Mouse (Mus musculus): ENCODE data around the gene Cebpe. TPM values are rescaled to one million over a fixed set of nuclear protein-coding genes. Genes with fewer than 3 reads are reported as not detected.

Cebpe gene
- polyA plus RNA-seq, 1 experiment from 2014 or later, result not detected

DNA sequence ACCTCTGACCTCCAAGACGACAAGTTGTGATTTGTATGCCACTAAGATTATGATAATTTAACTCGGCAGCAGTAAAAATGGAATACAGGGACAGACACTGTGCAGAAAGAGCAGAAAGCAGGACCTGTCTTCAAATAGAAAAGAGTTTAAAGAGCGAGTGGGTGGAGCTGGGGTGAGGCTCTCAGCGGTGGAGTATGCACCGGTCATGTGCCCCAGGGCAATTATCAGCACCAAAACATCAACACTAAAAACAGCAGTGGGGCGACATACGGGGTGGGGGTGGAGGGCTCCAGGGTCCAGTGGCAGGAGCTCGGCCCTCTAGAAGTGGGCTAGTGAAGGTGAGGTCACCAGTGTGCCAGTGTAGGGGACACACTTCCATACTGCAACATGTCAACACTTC, 32.5 kb upstream of the Cebpe start:
- DNase-seq (ENCODE audit: low spot score, missing footprints), result no peak
- ATAC-seq (ENCODE audit: low FRiP score), result no peak
- 76% methylated on average over 8 of the region's 8 CpGs for WGBS

DNA sequence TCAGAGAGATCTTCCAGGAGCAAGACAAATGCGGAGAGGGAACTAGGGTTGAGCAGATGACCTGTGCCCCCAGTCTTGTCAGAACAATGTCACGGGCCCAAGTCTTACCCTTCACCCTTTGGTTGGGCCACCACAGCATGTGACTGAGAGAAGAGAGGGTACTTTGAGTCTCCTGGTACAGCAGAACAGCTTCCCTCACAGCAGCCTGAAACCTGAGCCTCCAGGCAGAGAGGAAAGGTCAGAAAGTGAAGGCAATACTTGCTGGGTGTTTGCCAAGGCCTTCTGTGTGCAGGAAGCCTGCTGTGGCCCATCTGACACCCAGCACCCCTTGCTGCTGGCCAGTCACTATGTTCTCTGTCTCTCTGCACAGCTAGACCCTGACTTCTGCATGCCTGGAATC, 30.4 kb upstream of the Cebpe start:
- no peak for ATAC-seq (ENCODE audit: low FRiP score)
- DNase-seq (ENCODE audit: low spot score, missing footprints), result no peak
- WGBS, result 77% methylated on average over 2 of the region's 2 CpGs

More for the DNA sequence above, 32.5 kb upstream of the Cebpe start:
- no peak overlapping the region for H3K4me3 ChIP-seq (ENCODE audit: low read depth, low read length)
- H3K4me1 ChIP-seq (ENCODE audit: control insufficient read depth, insufficient read depth, low read length), result no peaks in the 10 kb centered on the region
- H3K4me2 ChIP-seq, result no peak overlapping the region
- no peaks in the 10 kb centered on the region for H3K27me3 ChIP-seq (ENCODE audit: control insufficient read depth, insufficient read depth, low read length)
- no peaks in the 10 kb centered on the region for H3K9me3 ChIP-seq (ENCODE audit: control insufficient read depth, low read length)
- H3K36me3 ChIP-seq (ENCODE audit: control insufficient read depth, insufficient read depth, low read length), result no peaks in the 10 kb centered on the region
- H3K27ac ChIP-seq (ENCODE audit: low read depth, low read length), result no peak overlapping the region
- H3K9ac ChIP-seq (ENCODE audit: low read length), result no peak overlapping the region

DNA sequence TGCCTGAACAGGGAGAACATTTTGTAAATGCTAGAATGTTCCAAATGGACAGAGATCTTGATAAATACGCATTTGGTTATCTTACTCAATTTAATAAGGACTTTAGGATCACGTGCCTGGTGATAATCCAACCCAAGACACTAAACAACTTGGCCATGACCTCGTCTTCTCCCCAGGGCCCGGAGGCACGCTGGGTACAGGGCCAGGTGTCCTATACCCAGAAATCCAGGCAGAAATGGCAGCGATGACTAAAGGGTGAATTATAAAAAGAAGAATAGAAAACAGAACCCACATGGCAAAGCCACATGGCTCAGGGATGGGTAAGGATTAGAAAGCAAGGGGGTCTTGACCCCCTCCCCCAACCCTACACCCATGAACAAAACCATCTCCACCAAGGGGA, 29.7 kb upstream of the Cebpe start:
- Histone ChIP-seq H3K9ac (ENCODE audit: low read length) (no peak overlapping the region), H3K27me3 (ENCODE audit: control insufficient read depth, insufficient read depth, low read length) (no peaks in the 10 kb centered on the region; the same call in 1 of the 2 replicates)
- DNase-seq (ENCODE audit: low spot score, missing footprints), result no peak

More for the DNA sequence above, 30.4 kb upstream of the Cebpe start:
- no peak overlapping the region for H3K4me2 ChIP-seq
- no peak overlapping the region for H3K4me3 ChIP-seq (ENCODE audit: low read depth, low read length)
- no peaks in the 10 kb centered on the region for H3K9me3 ChIP-seq (ENCODE audit: control insufficient read depth, low read length)
- H3K27ac ChIP-seq (ENCODE audit: low read depth, low read length), result no peak overlapping the region
- peaks cover 4% of the 10 kb centered on the region for H3K4me1 ChIP-seq (ENCODE audit: control insufficient read depth, insufficient read depth, low read length)
- H3K36me3 ChIP-seq (ENCODE audit: control insufficient read depth, insufficient read depth, low read length), result no peaks in the 10 kb centered on the region
- no peak overlapping the region for H3K9ac ChIP-seq (ENCODE audit: low read length)
- H3K27me3 ChIP-seq (ENCODE audit: control insufficient read depth, insufficient read depth, low read length), result no peaks in the 10 kb centered on the region; the same call in 1 of the 2 replicates

DNA sequence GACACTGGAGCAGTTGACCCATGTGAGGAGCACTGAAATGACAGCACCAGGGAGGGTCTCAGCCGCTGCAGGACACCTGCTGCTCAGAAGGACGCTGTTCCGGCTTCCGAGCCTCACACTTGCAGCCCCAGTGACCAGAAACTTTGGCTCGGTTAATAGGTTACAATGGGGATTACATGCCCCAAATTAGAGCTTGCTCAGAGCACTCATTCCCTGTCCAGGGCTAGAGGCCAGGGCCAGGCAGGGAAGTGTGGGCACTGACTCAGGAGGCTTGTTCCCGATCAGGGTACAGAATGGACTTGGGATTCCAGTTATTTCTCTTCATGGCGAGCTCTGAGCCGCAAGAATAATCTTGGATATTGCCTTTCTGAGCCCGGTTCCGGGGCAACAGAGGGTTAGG, 25.7 kb upstream of the Cebpe start:
- ATAC-seq (ENCODE audit: low FRiP score), result no peak
- H3K27ac ChIP-seq (ENCODE audit: low read depth, low read length), result no peak overlapping the region

More for the DNA sequence above, 29.7 kb upstream of the Cebpe start:
- no peak overlapping the region for H3K4me3 ChIP-seq (ENCODE audit: low read depth, low read length)
- H3K27ac ChIP-seq (ENCODE audit: low read depth, low read length), result no peak overlapping the region
- no peak for ATAC-seq (ENCODE audit: low FRiP score)
- no peaks in the 10 kb centered on the region for H3K36me3 ChIP-seq (ENCODE audit: control insufficient read depth, insufficient read depth, low read length)
- H3K9me3 ChIP-seq (ENCODE audit: control insufficient read depth, low read length), result no peaks in the 10 kb centered on the region
- peaks cover 10% of the 10 kb centered on the region for H3K4me1 ChIP-seq (ENCODE audit: control insufficient read depth, insufficient read depth, low read length)
- no peak overlapping the region for H3K4me2 ChIP-seq
- 87% methylated on average over 6 of the region's 6 CpGs for WGBS

DNA sequence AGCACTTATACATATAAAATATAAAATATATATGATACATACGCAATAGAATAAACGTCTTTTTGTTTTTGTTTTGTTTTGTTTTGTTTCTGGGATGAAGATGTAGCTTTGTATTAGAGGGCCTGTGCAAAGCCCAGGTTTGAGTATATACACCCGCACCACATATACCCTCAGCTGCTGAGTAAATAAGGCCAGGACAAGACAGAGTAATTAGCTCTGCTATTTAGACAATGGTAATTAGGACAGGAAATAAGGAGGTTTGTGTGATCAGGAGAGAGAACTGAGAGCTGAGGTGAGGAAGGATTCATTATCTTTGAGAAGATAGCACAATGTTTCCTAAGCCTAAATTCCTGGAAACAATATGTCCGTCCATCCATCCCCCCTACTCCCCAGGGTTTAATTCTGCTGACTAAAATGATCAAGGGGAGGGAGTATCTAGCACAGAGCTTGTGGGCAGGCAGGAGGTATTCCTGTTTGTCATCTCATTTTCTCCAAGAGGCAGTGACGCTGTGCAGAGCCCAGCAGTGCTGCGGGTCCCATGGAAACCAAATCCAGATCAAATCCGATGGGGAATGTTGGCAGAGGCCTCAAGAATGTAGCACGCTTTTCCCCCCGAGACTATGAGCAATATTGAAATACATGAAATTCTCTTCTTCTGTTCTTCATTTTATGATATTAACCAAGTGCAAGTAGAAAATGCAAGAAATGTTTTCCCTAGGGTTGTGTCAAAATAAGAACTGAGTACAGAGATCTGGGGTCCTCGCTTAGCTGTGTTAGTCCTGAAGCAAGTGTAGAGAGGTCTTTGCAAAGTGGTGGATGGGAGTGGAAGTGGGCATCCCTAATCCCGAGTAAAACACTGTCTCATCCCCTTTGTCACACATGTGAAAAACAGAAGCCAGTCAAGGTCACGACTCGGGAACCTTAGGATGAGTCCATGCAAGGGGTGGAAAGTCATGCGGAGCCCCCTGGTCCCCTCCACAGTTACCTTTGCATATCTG, 24.9 kb upstream of the Cebpe start:
- ATAC-seq (ENCODE audit: low FRiP score), result peak; percentile 79
- Histone ChIP-seq H3K36me3 (ENCODE audit: control insufficient read depth, insufficient read depth, low read length) (no peaks in the 10 kb centered on the region), H3K4me3 (ENCODE audit: low read depth, low read length) (no peak overlapping the region), H3K4me2 (no peak overlapping the region), H3K27ac (ENCODE audit: low read depth, low read length) (no peak overlapping the region), H3K9me3 (ENCODE audit: control insufficient read depth, low read length) (no peaks in the 10 kb centered on the region), H3K9ac (ENCODE audit: low read length) (no peak overlapping the region), H3K4me1 (ENCODE audit: control insufficient read depth, insufficient read depth, low read length) (peaks cover 11% of the 10 kb centered on the region), H3K27me3 (ENCODE audit: control insufficient read depth, insufficient read depth, low read length) (no peaks in the 10 kb centered on the region; the same call in none of the 2 replicates)
- peak; percentile 89 for DNase-seq (ENCODE audit: low spot score, missing footprints)
- 39% methylated on average over 14 of the region's 14 CpGs for WGBS

More for the DNA sequence above, 25.7 kb upstream of the Cebpe start:
- H3K27me3 ChIP-seq (ENCODE audit: control insufficient read depth, insufficient read depth, low read length), result no peaks in the 10 kb centered on the region; the same call in none of the 2 replicates
- DNase-seq (ENCODE audit: low spot score, missing footprints), result no peak
- peaks cover 11% of the 10 kb centered on the region for H3K4me1 ChIP-seq (ENCODE audit: control insufficient read depth, insufficient read depth, low read length)
- no peak overlapping the region for H3K9ac ChIP-seq (ENCODE audit: low read length)
- no peaks in the 10 kb centered on the region for H3K36me3 ChIP-seq (ENCODE audit: control insufficient read depth, insufficient read depth, low read length)
- H3K9me3 ChIP-seq (ENCODE audit: control insufficient read depth, low read length), result no peaks in the 10 kb centered on the region
- H3K4me3 ChIP-seq (ENCODE audit: low read depth, low read length), result no peak overlapping the region
- no peak overlapping the region for H3K4me2 ChIP-seq
- WGBS, result 40% methylated on average over 10 of the region's 10 CpGs

DNA sequence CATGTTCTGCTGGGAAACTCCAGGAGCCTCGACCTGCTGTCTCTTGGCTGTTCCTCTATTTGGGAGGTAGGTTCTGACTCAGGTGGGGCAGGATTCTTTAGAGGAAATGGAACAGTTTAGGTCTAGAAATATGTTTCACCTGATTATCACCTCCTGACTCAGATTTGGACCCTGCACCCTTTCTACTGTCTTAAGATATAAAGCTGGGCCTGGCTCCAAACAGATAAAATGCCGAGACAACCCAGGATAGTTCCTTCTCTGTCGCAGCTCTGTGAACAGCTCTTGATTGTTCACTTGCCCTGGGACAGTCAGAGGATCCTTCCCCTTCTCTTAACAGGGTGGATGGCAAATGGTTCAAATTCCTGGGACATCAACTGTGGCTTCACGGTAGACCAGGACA, 23.2 kb upstream of the Cebpe start:
- Histone ChIP-seq H3K36me3 (ENCODE audit: control insufficient read depth, insufficient read depth, low read length) (no peaks in the 10 kb centered on the region), H3K27ac (ENCODE audit: low read depth, low read length) (no peak overlapping the region), H3K9me3 (ENCODE audit: control insufficient read depth, low read length) (no peaks in the 10 kb centered on the region), H3K9ac (ENCODE audit: low read length) (no peak overlapping the region), H3K4me1 (ENCODE audit: control insufficient read depth, insufficient read depth, low read length) (peaks cover 11% of the 10 kb centered on the region), H3K27me3 (ENCODE audit: control insufficient read depth, insufficient read depth, low read length) (no peaks in the 10 kb centered on the region; the same call in none of the 2 replicates), H3K4me3 (ENCODE audit: low read depth, low read length) (no peak overlapping the region), H3K4me2 (no peak overlapping the region)
- 81% methylated on average over 4 of the region's 4 CpGs for WGBS
- ATAC-seq (ENCODE audit: low FRiP score), result no peak
- DNase-seq (ENCODE audit: low spot score, missing footprints), result no peak

DNA sequence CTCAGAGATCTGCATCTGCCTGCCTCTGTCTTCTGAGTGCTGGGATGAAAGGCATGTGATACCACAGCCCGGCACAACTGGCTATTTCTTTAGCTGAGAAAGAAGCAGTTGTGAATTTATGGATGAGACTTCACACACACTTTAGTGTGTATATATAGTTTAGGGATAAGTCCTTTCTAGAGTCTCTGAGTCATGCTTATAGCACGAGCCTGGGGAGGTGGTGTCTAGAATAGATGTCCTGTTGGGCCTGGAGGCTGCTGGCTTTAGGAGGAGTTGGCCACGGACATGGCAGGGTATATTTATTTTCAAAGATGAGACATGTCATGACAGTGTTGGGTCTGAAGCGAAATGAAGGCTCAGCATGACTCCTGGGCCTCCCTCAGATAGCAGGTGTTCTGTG, 22.0 kb upstream of the Cebpe start:
- ATAC-seq (ENCODE audit: low FRiP score), result no peak
- Histone ChIP-seq H3K36me3 (ENCODE audit: control insufficient read depth, insufficient read depth, low read length) (no peaks in the 10 kb centered on the region), H3K4me1 (ENCODE audit: control insufficient read depth, insufficient read depth, low read length) (peaks cover 11% of the 10 kb centered on the region), H3K9ac (ENCODE audit: low read length) (no peak overlapping the region), H3K4me2 (no peak overlapping the region), H3K9me3 (ENCODE audit: control insufficient read depth, low read length) (no peaks in the 10 kb centered on the region), H3K4me3 (ENCODE audit: low read depth, low read length) (no peak overlapping the region), H3K27ac (ENCODE audit: low read depth, low read length) (no peak overlapping the region), H3K27me3 (ENCODE audit: control insufficient read depth, insufficient read depth, low read length) (no peaks in the 10 kb centered on the region; the same call in none of the 2 replicates)
- no peak for DNase-seq (ENCODE audit: low spot score, missing footprints)
- 80% methylated on average over 4 of the region's 4 CpGs for WGBS

DNA sequence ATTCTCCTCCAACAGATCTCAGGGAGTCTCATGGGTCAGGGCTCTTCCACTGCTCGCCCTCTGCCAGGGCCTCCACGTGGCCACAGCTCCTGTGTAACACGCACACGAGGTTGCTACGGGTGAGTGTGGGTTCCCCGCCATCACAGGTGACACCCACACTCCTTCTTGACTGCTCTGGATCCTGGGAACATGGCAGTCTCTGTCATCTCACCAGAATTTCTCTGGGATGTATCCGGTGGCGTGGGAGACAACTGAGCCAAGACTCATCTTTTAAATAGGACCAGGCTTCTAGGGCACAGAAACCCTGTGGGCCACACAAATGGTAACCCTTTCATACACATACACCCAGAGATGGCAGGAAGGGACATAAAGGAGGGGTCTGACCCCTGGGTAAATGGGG, 20.2 kb upstream of the Cebpe start:
- DNase-seq (ENCODE audit: low spot score, missing footprints), result no peak
- 88% methylated on average over 8 of the region's 8 CpGs for WGBS
- Histone ChIP-seq H3K4me2 (no peak overlapping the region), H3K9ac (ENCODE audit: low read length) (no peak overlapping the region), H3K27ac (ENCODE audit: low read depth, low read length) (no peak overlapping the region), H3K4me1 (ENCODE audit: control insufficient read depth, insufficient read depth, low read length) (peaks cover 6% of the 10 kb centered on the region), H3K36me3 (ENCODE audit: control insufficient read depth, insufficient read depth, low read length) (no peaks in the 10 kb centered on the region), H3K27me3 (ENCODE audit: control insufficient read depth, insufficient read depth, low read length) (no peaks in the 10 kb centered on the region; the same call in 1 of the 2 replicates), H3K4me3 (ENCODE audit: low read depth, low read length) (no peak overlapping the region), H3K9me3 (ENCODE audit: control insufficient read depth, low read length) (no peaks in the 10 kb centered on the region)
- ATAC-seq (ENCODE audit: low FRiP score), result no peak

DNA sequence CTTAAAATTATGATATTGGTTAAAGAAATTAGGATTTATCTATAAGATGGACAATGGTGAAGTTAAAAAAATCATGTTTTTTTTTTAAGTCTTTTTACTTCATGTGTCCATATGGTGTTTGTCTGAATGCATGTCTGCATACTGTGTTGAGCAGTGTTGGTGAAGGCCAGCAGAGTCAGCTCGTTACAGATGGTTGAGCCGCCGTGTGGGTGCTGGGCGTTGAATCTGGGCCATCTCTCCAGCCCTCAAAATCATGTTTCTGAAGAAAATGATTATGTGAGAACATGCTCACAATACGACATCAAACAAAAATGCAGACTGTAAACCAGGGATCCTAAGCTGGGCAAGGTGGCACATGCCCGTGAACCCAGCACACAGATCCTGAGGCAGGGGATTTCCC, 18.3 kb upstream of the Cebpe start:
- no peak for ATAC-seq (ENCODE audit: low FRiP score)
- no peak overlapping the region for H3K27ac ChIP-seq (ENCODE audit: low read depth, low read length)
- H3K4me3 ChIP-seq (ENCODE audit: low read depth, low read length), result no peak overlapping the region
- no peak overlapping the region for H3K9ac ChIP-seq (ENCODE audit: low read length)
- DNase-seq (ENCODE audit: low spot score, missing footprints), result no peak
- WGBS, result 91% methylated on average over 6 of the region's 6 CpGs
- H3K36me3 ChIP-seq (ENCODE audit: control insufficient read depth, insufficient read depth, low read length), result no peaks in the 10 kb centered on the region
- no peak overlapping the region for H3K4me2 ChIP-seq
- no peaks in the 10 kb centered on the region for H3K9me3 ChIP-seq (ENCODE audit: control insufficient read depth, low read length)
- H3K27me3 ChIP-seq (ENCODE audit: control insufficient read depth, insufficient read depth, low read length), result no peaks in the 10 kb centered on the region
- H3K4me1 ChIP-seq (ENCODE audit: control insufficient read depth, insufficient read depth, low read length), result no peaks in the 10 kb centered on the region
